8 mouse cellular contexts compared by ENCODE assay signal in genomic region chr7:96212592-96213541, GRCm38 (mm10). TPM values are rescaled to one million over a fixed set of nuclear protein-coding genes. Genes with fewer than 3 reads are reported as not detected.
A peak's percentile ranks its signal among the peaks of the same experiment; 100 is the strongest.
DNase-seq lines count a peak whose midpoint lies in the region; TF ChIP-seq lines count a peak whose summit lies in the region.

No protein-coding gene starts in this region.

- H3K4me1 ChIP-seq in limb, embryonic 10.5 days = peaks cover 41% of the 10 kb centered on the region
- H3K4me1 ChIP-seq in midbrain, embryonic 10.5 days = peaks cover 59% of the 10 kb centered on the region
- H3K4me1 ChIP-seq in small intestine, adult 2 months (ENCODE audit: control insufficient read depth, insufficient read depth, insufficient read length, low read length) = no peaks in the 10 kb centered on the region

- no peaks in the 10 kb centered on the region for H3K9me3 ChIP-seq in limb, embryonic 10.5 days (replicated peaks)
- no peaks in the 10 kb centered on the region for H3K9me3 ChIP-seq in midbrain, embryonic 10.5 days (replicated peaks)

- H3K27ac ChIP-seq in limb, embryonic 10.5 days = peak overlapping the region; percentile 93
- peak overlapping the region; percentile 95 for H3K27ac ChIP-seq in midbrain, embryonic 10.5 days (replicated peaks)
- H3K27ac ChIP-seq in small intestine, adult 2 months (ENCODE audit: insufficient read depth, low read depth, low read length) = no peak overlapping the region

- under 1% methylated on average over 48 of the region's 48 CpGs for WGBS in limb, embryonic 10.5 days
- WGBS in midbrain, embryonic 10.5 days = under 1% methylated on average over 48 of the region's 48 CpGs
- WGBS in small intestine, adult 2 months = 2% methylated on average over 48 of the region's 48 CpGs

- peak; percentile 8 for DNase-seq in cerebellum, adult 11-12 months
- no peak for DNase-seq in cerebellum, adult 11 months
- peak; percentile 26 to 44 for DNase-seq in cerebellum, postnatal 14 days
- DNase-seq in frontal cortex, postnatal 36 days (ENCODE audit: low spot score in 2 of 2) = peak; percentile 58 to 68
- DNase-seq in kidney, adult 11 months = peak; percentile 37
- DNase-seq in limb, embryonic 10.5 days (ENCODE audit: low spot score) = peak; percentile 83
- peak; percentile 79 for DNase-seq in midbrain, embryonic 10.5 days (ENCODE audit: low spot score)

- H3K4me3 ChIP-seq in limb, embryonic 10.5 days = peak overlapping the region; percentile 85
- peak overlapping the region; percentile 87 for H3K4me3 ChIP-seq in midbrain, embryonic 10.5 days
- H3K4me3 ChIP-seq in small intestine, adult 2 months (ENCODE audit: low read depth, low read length) = peak overlapping the region; percentile 48

- H3K27me3 ChIP-seq in limb, embryonic 10.5 days (ENCODE audit: low read depth, poor library complexity, severe bottlenecking) = peaks cover 28% of the 10 kb centered on the region
- H3K27me3 ChIP-seq in midbrain, embryonic 10.5 days (ENCODE audit: low read depth, poor library complexity, severe bottlenecking) = peaks cover 50% of the 10 kb centered on the region
- peaks cover 30% of the 10 kb centered on the region for H3K27me3 ChIP-seq in small intestine, adult 2 months (ENCODE audit: control insufficient read depth, insufficient read depth, low read length)

- TF ChIP-seq POLR2A in small intestine, adult 2 months (IDR thresholded peaks at IDR 0.05; ENCODE audit: low read depth, low read length) = no peak

- no peaks in the 10 kb centered on the region for H3K36me3 ChIP-seq in limb, embryonic 10.5 days
- H3K36me3 ChIP-seq in midbrain, embryonic 10.5 days = no peaks in the 10 kb centered on the region
- H3K36me3 ChIP-seq in small intestine, adult 2 months (ENCODE audit: control insufficient read depth, insufficient read depth, low read length) = no peaks in the 10 kb centered on the region

- no peak for TF ChIP-seq CTCF in small intestine, adult 2 months (IDR thresholded peaks at IDR 0.05; ENCODE audit: extremely low read depth, insufficient read length, insufficient replicate concordance, low read depth, low read length)

RNA-seq across cellular contexts. Expression of gene Tenm4, which starts 41.8 kb away (rescaled TPM):
- 25.1 and 32.1 TPM in 2 replicates for polyA plus RNA-seq in limb, embryonic 10.5 days (2016; fragmentation: Nextera tagmentation; extraction: Ambion mirVana)
- 26.5 and 27.4 TPM in 2 replicates for polyA plus RNA-seq in midbrain, embryonic 10.5 days (2016; fragmentation: Nextera tagmentation; extraction: Ambion mirVana)
- polyA plus RNA-seq in small intestine, adult 2 months (2012; rRNA removed) = 0.47 and 0.79 TPM in 2 replicates

Comparison
In these comparisons a context has a peak if more than half of its experiments do, and no peak if none do; other contexts are left out.
1. RNA of gene Tenm4, which starts 41.8 kb away (polyA plus RNA-seq): 25.1 to 32.1 TPM in limb, embryonic 10.5 days and 26.5 to 27.4 TPM in midbrain, embryonic 10.5 days; 0.47 to 0.79 TPM in small intestine, adult 2 months; every median in the first group is over 10 times any median in the second.
2. Peak in every context shown above with its lines, with median percentiles within 50 percentile points of each other: H3K4me3 ChIP-seq.